Mouse (Mus musculus) stomach, postnatal 0 days (tissue): ENCODE measurements around the gene Trub2.

Experiments used
- CTCF ChIP-seq: IDR thresholded peaks from 2 replicates; pipeline ENCODE4 v1.5.1; 2016; ENCODE audit warnings: antibody characterized with exemption, low read depth, mild to moderate bottlenecking, moderate library complexity
- EP300 ChIP-seq: optimal IDR thresholded peaks from 2 replicates; pipeline ENCODE3; 2016; ENCODE audit warnings: antibody characterized with exemption

GRCm38 (mm10) chr2:29739368-29739767, 48.9 kb downstream of the Trub2 start:
- TF ChIP-seq CTCF (peak; percentile 48), EP300 (no peak)
